Mouse (Mus musculus) ES-E14 (cell line): ENCODE measurements around the gene Tmem100.

ENCODE experiments used
- CHD2 ChIP-seq: IDR thresholded peaks from 2 replicates; pipeline ENCODE4 v1.6.1; 2014; ENCODE audit warnings: mild to moderate bottlenecking, low read depth, low read length, inconsistent platforms
- HCFC1 ChIP-seq: IDR thresholded peaks from 2 replicates; pipeline ENCODE4 v1.6.1; 2012; ENCODE audit warnings: low read length, inconsistent platforms, borderline replicate concordance; ENCODE audit not compliant: insufficient read depth
- MAFK ChIP-seq: IDR thresholded peaks from 2 replicates; pipeline ENCODE4 v1.6.1; 2014; ENCODE audit warnings: mild to moderate bottlenecking, low read depth, low read length, inconsistent platforms; ENCODE audit not compliant: insufficient read depth
- ZC3H11A ChIP-seq: IDR thresholded peaks from 2 replicates; pipeline ENCODE4 v1.6.1; 2012; ENCODE audit warnings: low read depth, mild to moderate bottlenecking, inconsistent platforms, low read length, borderline replicate concordance
- ZNF384 ChIP-seq: IDR thresholded peaks from 2 replicates; pipeline ENCODE4 v1.6.1; 2012; ENCODE audit warnings: low read depth, low read length, inconsistent platforms

DNA sequence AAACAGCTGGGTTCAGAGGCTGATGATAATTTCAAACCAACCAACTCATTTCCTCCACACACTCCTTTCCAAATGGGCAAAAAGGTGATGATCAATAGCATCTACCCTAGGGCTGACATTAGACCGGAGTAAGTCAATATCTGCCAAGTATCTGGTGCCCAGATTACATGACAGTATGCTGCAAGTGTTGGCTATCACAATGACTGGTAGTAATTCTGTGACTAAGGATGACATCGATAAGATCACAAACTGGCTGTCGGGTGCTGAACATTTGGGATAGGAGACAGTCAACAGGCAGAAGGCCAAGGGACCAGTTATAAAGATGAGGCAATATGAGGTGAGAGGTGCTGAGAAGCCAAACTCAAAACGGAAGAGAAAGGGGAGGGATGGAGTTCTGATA lies 29.5 kb upstream of the Tmem100 start:
- TF ChIP-seq HCFC1 (no peak), MAFK (no peak), ZC3H11A (no peak), ZNF384 (no peak), CHD2 (no peak)
